Mouse (Mus musculus): ENCODE measurements around the gene Hs3st1. TPM values are rescaled to one million over a fixed set of nuclear protein-coding genes. Genes with fewer than 3 reads are reported as not detected.
"Not testable (repeated sequence)": the region's sequence is repeated elsewhere in the genome, so short reads cannot be mapped to it uniquely, and the experiment has no call there.

Gene Hs3st1
- total RNA-seq (2022), result 10 to 100 TPM; 31.7 to 39.6 (median 35.1) TPM

- not testable (repeated sequence) for DNase-seq (ENCODE audit: low spot score in 2 of 2)
Measured at GRCm38 (mm10) chr5:39755375-39755774, at the start of gene Hs3st1. Gene Hs3st1 (minus strand): TSS chr5:39755475.

GRCm38 (mm10) chr5:39804663-39805062 lies 49.4 kb upstream of the Hs3st1 start:
- DNase-seq (ENCODE audit: low spot score in 2 of 2), result no peak

GRCm38 (mm10) chr5:39803941-39804340 lies 48.7 kb upstream of the Hs3st1 start:
- no peak for DNase-seq (ENCODE audit: low spot score in 2 of 2)

GRCm38 (mm10) chr5:39803457-39803856 lies 48.2 kb upstream of the Hs3st1 start:
- peak in 1 of 2 experiments; percentile 27 for DNase-seq (ENCODE audit: low spot score in 2 of 2)

GRCm38 (mm10) chr5:39802110-39802509 lies 46.8 kb upstream of the Hs3st1 start:
- no peak for DNase-seq (ENCODE audit: low spot score in 2 of 2)

GRCm38 (mm10) chr5:39777094-39777710 lies 21.9 kb upstream of the Hs3st1 start:
- no peak for DNase-seq (ENCODE audit: low spot score in 2 of 2)

- no peak for DNase-seq (ENCODE audit: low spot score in 2 of 2)
Measured at GRCm38 (mm10) chr5:39771680-39772348, 16.5 kb upstream of the Hs3st1 start.

- no peak for DNase-seq (ENCODE audit: low spot score in 2 of 2)
Measured at GRCm38 (mm10) chr5:39761682-39762456, 6.6 kb upstream of the Hs3st1 start.

- DNase-seq (ENCODE audit: low spot score in 2 of 2), result no peak
Measured at GRCm38 (mm10) chr5:39758890-39759475, 3.7 kb upstream of the Hs3st1 start.

- peak in 1 of 2 experiments; percentile 8 for DNase-seq (ENCODE audit: low spot score in 2 of 2)
Measured at GRCm38 (mm10) chr5:39736843-39737242, 18.4 kb downstream of the Hs3st1 start.

GRCm38 (mm10) chr5:39733750-39734443 lies 21.4 kb downstream of the Hs3st1 start:
- DNase-seq (ENCODE audit: low spot score in 2 of 2), result no peak

GRCm38 (mm10) chr5:39733013-39733749 lies 22.1 kb downstream of the Hs3st1 start:
- DNase-seq (ENCODE audit: low spot score in 2 of 2), result no peak

- no peak for DNase-seq (ENCODE audit: low spot score in 2 of 2)
Measured at GRCm38 (mm10) chr5:39715694-39716550, 39.4 kb downstream of the Hs3st1 start.

- no peak for DNase-seq (ENCODE audit: low spot score in 2 of 2)
Measured at GRCm38 (mm10) chr5:39715193-39715592, 40.1 kb downstream of the Hs3st1 start.

GRCm38 (mm10) chr5:39705539-39705938 lies 49.7 kb downstream of the Hs3st1 start:
- DNase-seq (ENCODE audit: low spot score in 2 of 2), result no peak

GRCm38 (mm10) chr5:39660826-39661225 lies 94.4 kb downstream of the Hs3st1 start:
- DNase-seq (ENCODE audit: low spot score in 2 of 2), result no peak

GRCm38 (mm10) chr5:39659417-39659816 lies 95.9 kb downstream of the Hs3st1 start:
- no peak for DNase-seq (ENCODE audit: low spot score in 2 of 2)

GRCm38 (mm10) chr5:39644827-39645380 lies 110.4 kb downstream of the Hs3st1 start:
- DNase-seq (ENCODE audit: low spot score in 2 of 2), result peak in 1 of 2 experiments; percentile 35
